ENCODE assay signal across 30 mouse cellular contexts in genomic region chr3:147537584-147537983, GRCm38 (mm10).
A peak's percentile ranks its signal among the peaks of the same experiment; 100 is the strongest.
DNase-seq lines count a peak whose midpoint lies in the region; ATAC-seq and TF ChIP-seq lines count a peak whose summit lies in the region.
"Had no signal": no experiment of that assay in that cellular context is flagged by ENCODE, and none has a peak within 500 bp of the region (broad histone marks: within the 10 kb centered on the region; RNA-seq: fewer than 3 reads in every experiment).

No protein-coding gene starts in this region.

- no peak overlapping the region for H3K4me3 ChIP-seq in lung, postnatal 0 days (ENCODE audit: low read depth, low read length)
- H3K4me3 ChIP-seq in hindbrain, embryonic 12.5 days: no peak overlapping the region
- H3K4me3 ChIP-seq: embryonic facial prominence, embryonic 10.5 days; embryonic facial prominence, embryonic 13.5 days; erythroblast, embryonic 14.5 days; forebrain, embryonic 12.5 days; forebrain, embryonic 15.5 days; gastrocnemius, adult 2 months; heart, embryonic 15.5 days; hindbrain, embryonic 10.5 days had no signal

- TF ChIP-seq EP300 in lung, postnatal 0 days (IDR thresholded peaks at IDR 0.05): no peak

- no peaks in the 10 kb centered on the region for H3K9me3 ChIP-seq in lung, postnatal 0 days (ENCODE audit: low read length)
- no peaks in the 10 kb centered on the region for H3K9me3 ChIP-seq in hindbrain, embryonic 12.5 days (replicated peaks)
- H3K9me3 ChIP-seq: embryonic facial prominence, embryonic 10.5 days; embryonic facial prominence, embryonic 13.5 days; forebrain, embryonic 12.5 days; forebrain, embryonic 15.5 days; heart, embryonic 15.5 days; hindbrain, embryonic 10.5 days had no signal

- no peaks in the 10 kb centered on the region for H3K36me3 ChIP-seq in lung, postnatal 0 days (ENCODE audit: insufficient read depth, low read length)
- H3K36me3 ChIP-seq in hindbrain, embryonic 12.5 days: no peaks in the 10 kb centered on the region
- H3K36me3 ChIP-seq: embryonic facial prominence, embryonic 10.5 days; embryonic facial prominence, embryonic 13.5 days; forebrain, embryonic 12.5 days; forebrain, embryonic 15.5 days; heart, embryonic 15.5 days; hindbrain, embryonic 10.5 days had no signal

- peak; percentile 50 for DNase-seq in lung, postnatal 0 days (ENCODE audit: low spot score)
- DNase-seq in lung, postnatal 36 days: no peak
- DNase-seq in NIH3T3 (ENCODE audit: low read depth): peak; percentile 46
- DNase-seq in brain, adult 2 months (ENCODE audit: low read depth, low spot score): peak; percentile 57
- no peak for DNase-seq in kidney, postnatal 4 days
- DNase-seq: adrenal gland, adult 2 months; adrenal gland, postnatal 14 days; cerebellum, adult 11-12 months; cerebellum, adult 8-10 months; cerebellum, postnatal 10 days; cerebellum, postnatal 36 days; embryo, embryonic 11 days; gastrocnemius, adult 2 months; gastrocnemius, postnatal 14 days; heart, adult 11 months; heart, postnatal 10 days; heart, postnatal 36 days had no signal

- no peak overlapping the region for H3K9ac ChIP-seq in lung, postnatal 0 days (replicated peaks; ENCODE audit: low read depth)
- no peak overlapping the region for H3K9ac ChIP-seq in hindbrain, embryonic 12.5 days
- H3K9ac ChIP-seq: embryonic facial prominence, embryonic 13.5 days; forebrain, embryonic 12.5 days; forebrain, embryonic 15.5 days; heart, embryonic 15.5 days; hindbrain, embryonic 14.5 days had no signal

- no peak for TF ChIP-seq CTCF in lung, postnatal 0 days (IDR thresholded peaks at IDR 0.05)

- no peaks in the 10 kb centered on the region for H3K4me1 ChIP-seq in lung, postnatal 0 days (ENCODE audit: insufficient read depth, low read depth, low read length)
- H3K4me1 ChIP-seq in hindbrain, embryonic 12.5 days: no peaks in the 10 kb centered on the region
- H3K4me1 ChIP-seq: embryonic facial prominence, embryonic 10.5 days; forebrain, embryonic 12.5 days; forebrain, embryonic 15.5 days; heart, embryonic 15.5 days; hindbrain, embryonic 10.5 days had no signal

- no peak overlapping the region for H3K27ac ChIP-seq in lung, postnatal 0 days (ENCODE audit: low read length)
- H3K27ac ChIP-seq in hindbrain, embryonic 12.5 days: no peak overlapping the region
- H3K27ac ChIP-seq: embryonic facial prominence, embryonic 10.5 days; embryonic facial prominence, embryonic 13.5 days; forebrain, embryonic 12.5 days; forebrain, embryonic 15.5 days; gastrocnemius, adult 2 months; heart, embryonic 15.5 days; hindbrain, embryonic 10.5 days; hindbrain, embryonic 14.5 days; hindbrain, postnatal 0 days had no signal

- H3K4me2 ChIP-seq in lung, postnatal 0 days (replicated peaks; ENCODE audit: low read depth, low read length): no peak overlapping the region
- H3K4me2 ChIP-seq in hindbrain, embryonic 12.5 days (replicated peaks): no peak overlapping the region
- H3K4me2 ChIP-seq: embryonic facial prominence, embryonic 13.5 days; forebrain, embryonic 12.5 days; forebrain, embryonic 15.5 days; heart, embryonic 11.5 days; heart, embryonic 15.5 days; hindbrain, embryonic 14.5 days had no signal

- no peak for ATAC-seq in lung, postnatal 0 days
- ATAC-seq in hindbrain, embryonic 12.5 days (ENCODE audit: low FRiP score): no peak
- ATAC-seq: forebrain, embryonic 15.5 days; hindbrain, postnatal 0 days; inflammation-experienced regulatory T-cells, adult 6 months; Patski had no signal

- no peaks in the 10 kb centered on the region for H3K27me3 ChIP-seq in lung, postnatal 0 days (replicated peaks; ENCODE audit: insufficient read depth, low read length)
- H3K27me3 ChIP-seq in hindbrain, embryonic 12.5 days: no peaks in the 10 kb centered on the region
- H3K27me3 ChIP-seq: forebrain, embryonic 12.5 days; forebrain, embryonic 15.5 days; heart, embryonic 15.5 days; Patski had no signal

Comparison
In these comparisons a context has a peak if more than half of its experiments do, and no peak if none do; other contexts are left out.
1. DNase-seq: peak in lung, postnatal 0 days (single experiment), NIH3T3 (single experiment) and brain, adult 2 months (single experiment); none in lung, postnatal 36 days (single experiment) and kidney, postnatal 4 days (0 of 2).